Mouse (Mus musculus) monocyte, adult 2 months (primary cell): ENCODE measurements around the gene Scamp3.
"Not testable (repeated sequence)": the region's sequence is repeated elsewhere in the genome, so short reads cannot be mapped to it uniquely, and the experiment has no call there.

Source experiments
- DNase-seq, 2 experiments: peaks; one replicate each; pipeline ENCODE4 v3.0.0; 2022; ENCODE audit warnings: low spot score in 2 of 2, low read depth in 1 of 2

Scamp3 gene

GRCm38 (mm10) chr3:89195979-89196877 lies 19.0 kb downstream of the Scamp3 start:
- DNase-seq, result peak; percentile 42 to 60

- no peak for DNase-seq
Observed at GRCm38 (mm10) chr3:89199839-89200238, 22.6 kb downstream of the Scamp3 start.

DNA sequence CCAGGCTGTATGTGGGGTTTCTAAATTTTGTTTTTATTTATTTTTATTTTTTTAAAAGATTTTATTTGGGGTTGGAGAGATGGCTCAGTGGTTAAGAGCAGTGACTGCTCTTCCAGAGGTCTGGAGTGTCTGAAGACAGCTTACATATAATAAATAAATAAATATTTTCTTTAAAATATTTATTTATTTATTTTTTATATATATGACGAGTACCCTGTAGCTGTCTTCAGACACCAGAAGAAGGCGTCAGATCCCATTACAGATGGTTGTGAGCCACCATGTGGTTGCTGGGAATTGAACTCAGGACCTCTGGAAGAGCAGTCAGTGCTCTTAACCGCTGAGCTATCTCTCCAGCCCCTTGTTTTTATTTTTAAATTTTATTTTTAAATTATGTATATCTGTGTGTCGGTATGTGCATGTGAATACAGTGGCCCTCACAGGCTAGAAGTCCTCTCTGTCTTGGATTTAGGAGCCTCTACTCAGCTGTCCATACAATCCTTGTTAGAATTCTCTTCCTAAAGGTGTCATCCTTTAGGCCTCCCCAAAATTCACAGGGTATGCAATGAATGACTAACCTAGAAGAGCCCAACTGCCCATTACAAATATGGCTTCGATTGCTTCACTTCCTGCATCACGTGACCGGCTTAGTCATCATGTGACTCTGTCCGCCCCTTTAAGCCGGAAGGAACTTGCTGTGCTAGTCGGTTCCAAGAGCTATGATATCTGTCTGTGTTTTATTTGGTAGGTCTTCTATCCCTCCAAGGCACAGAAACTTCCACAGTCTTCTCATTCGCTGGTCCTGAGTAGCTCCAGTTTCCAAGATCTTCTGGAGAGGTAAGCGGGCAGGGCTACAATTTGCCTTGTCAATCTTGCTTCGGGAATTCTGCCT lies 25.2 kb downstream of the Scamp3 start, which contains the start of gene Gba:
Gene Gba, plus strand, starts transcription at position 676 of the 889 bp plus-strand sequence.
- DNase-seq, result peak; percentile 57 to 77

GRCm38 (mm10) chr3:89203142-89203514 lies 25.9 kb downstream of the Scamp3 start:
- DNase-seq, result no peak

DNA sequence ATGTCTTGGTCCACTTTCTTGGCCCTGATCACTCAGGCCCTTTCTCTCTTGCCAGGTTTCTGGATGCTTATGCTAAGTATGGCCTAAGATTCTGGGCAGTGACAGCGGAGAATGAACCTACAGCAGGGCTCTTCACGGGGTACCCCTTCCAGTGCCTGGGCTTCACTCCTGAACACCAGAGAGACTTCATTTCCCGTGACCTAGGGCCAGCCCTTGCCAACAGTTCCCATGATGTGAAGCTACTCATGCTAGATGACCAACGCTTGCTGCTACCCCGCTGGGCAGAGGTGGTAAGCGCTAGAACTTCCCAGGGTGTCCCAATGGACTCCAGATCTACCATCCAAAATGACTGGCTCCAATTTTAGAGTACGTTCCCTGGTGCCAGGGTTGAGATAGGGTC lies 28.8 kb downstream of the Scamp3 start:
- no peak for DNase-seq

DNA sequence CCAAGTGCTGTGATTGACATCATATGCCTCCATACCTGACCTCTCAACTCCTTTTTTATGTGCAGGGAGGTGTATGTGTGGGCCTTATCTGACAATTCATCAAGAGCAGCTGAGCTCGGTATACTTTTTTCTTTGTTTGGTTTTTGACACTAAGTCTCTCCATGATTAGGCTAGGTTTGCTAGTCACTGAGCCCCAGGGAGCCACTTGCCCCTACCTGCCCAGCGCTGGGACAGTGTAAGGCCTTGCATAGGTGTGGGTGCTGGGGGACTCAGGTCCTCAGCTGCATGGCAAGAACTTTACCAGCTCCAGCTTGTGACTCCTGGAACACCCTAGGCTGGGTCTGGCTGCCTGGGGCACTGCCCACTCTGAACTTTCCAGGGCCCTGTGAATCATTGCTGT lies 29.4 kb downstream of the Scamp3 start:
- no peak for DNase-seq

DNA sequence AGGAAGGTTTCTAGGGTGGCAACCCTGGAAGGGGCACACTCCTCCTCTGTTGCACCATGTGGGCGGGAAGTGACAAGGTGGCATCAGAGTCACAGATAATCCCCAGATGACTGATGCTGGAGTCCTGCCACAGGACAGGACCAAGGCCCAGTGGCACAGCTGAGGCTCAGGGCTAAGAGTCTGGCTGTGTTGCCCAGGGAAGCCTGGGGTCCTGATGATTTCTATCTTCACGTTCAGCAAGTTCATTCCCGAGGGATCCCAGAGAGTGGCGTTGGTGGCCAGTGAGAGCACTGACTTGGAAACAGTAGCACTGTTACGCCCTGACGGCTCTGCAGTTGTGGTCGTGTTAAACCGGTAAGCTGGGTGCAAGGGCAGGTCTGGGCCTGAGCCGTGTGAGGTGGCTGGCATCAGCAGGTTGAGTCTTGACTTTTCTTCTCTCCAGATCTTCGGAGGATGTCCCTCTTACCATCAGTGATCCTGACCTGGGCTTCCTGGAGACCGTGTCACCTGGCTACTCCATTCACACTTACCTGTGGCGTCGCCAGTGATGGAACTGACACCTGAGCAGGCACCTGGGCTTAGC lies 30.9 kb downstream of the Scamp3 start:
- DNase-seq, result no peak

GRCm38 (mm10) chr3:89208736-89209135 lies 31.5 kb downstream of the Scamp3 start:
- no peak for DNase-seq

- DNase-seq, result no peak
Observed at GRCm38 (mm10) chr3:89209731-89210130, 32.5 kb downstream of the Scamp3 start.

DNA sequence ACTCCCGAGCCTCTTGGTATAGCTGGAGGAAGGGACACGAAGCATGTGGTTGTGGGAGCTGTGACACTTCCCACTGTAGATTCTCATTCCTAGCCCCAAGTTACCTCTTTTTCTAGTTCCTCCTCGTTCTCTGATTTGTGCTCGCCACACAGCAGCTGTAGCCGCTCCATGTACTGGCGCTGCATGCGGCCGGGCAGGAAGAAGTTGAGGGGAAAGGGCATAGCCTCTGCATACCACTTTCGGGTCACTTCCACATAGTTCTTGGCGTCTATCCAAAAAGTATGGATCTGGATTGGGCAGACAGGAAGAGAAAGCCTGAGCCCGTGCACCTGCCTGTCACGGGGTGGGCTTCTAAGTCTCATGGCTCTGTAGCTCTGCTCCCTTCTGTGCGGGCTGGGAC lies 32.9 kb downstream of the Scamp3 start:
- DNase-seq, result no peak

- DNase-seq, result no peak
Observed at GRCm38 (mm10) chr3:89210731-89211130, 33.5 kb downstream of the Scamp3 start.

- peak; percentile 83 to 92 for DNase-seq
Observed at GRCm38 (mm10) chr3:89213803-89214530, 36.7 kb downstream of the Scamp3 start.

DNA sequence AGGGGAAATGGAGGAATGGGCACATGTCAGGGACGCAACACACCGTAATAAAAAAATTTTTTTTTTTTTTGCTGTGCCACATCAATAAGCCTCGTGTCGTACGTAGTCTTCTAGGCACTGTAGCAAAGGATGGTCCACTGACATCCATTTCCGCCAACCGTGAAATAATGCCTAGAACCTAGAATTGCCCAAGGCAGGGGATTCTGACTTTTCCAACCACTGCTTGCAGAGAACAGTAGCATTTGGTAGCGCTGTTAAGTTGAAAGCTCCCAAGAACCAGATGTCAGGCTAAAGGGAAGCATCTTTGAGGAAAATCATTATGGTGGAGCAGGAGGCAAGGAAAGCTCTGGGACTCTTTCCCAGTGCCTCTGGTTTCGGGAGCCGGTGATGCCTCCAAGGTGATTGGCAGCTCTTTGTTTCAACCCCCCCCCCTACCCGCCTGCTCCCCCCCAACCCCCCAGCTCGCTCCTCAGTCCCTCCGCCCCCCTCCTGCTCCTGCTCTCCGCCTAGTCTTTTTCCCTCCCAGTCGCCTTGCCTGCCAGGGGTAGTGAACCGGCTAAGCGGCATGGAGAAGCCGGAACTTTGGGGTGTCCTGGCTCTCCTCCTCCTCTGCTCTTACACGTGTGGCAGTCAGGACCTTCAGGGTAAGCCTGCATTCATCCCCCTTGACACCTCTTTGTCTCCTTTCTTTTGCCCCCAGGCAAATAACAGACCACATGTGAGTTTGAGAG lies 37.6 kb downstream of the Scamp3 start, which contains the start of gene Thbs3:
Gene Thbs3, plus strand, starts transcription at position 500 of the 731 bp plus-strand sequence.
- no peak for DNase-seq

DNA sequence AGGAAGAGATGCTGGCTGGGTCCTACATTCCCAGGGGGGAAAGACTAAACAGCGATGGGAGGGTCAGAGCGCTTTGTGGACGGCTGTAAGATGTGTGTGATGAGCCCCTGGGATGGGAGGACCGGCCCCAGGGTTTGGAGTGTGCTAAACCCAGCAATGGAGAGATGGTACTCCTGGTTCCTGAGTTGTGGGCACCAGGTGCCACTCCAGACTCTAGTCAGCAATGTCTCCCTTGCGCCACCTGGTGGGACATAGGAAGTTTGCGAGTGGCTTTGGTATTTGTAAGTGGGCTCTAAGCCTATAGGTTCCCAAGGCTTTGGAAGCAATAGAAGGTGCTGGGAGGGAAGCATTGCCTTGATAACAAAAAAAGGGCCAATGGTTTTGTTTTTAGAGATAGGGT lies 38.6 kb downstream of the Scamp3 start:
- peak in 1 of 2 experiments; percentile 69 for DNase-seq

GRCm38 (mm10) chr3:89216407-89216806 lies 39.1 kb downstream of the Scamp3 start:
- DNase-seq, result not testable (repeated sequence)

DNA sequence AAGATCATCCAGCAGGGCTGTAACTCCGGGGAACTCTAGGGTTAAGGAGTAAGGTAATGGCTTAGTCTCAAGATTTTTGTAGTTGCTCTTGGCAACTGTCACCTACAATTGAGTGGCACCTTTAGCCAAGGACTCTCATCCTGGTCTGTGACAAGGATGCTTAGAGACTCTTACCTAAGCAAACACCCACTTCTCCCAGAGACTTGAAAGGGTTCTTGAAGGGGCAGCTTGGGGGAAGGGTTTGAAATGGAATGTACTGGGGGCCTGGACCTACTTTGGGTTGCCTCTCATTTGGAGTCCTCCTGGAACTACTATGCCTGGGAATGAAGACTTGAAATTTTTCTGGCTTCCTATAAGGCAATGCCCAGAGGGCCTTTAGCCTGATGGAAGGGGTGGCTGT lies 41.0 kb downstream of the Scamp3 start:
- no peak for DNase-seq

DNA sequence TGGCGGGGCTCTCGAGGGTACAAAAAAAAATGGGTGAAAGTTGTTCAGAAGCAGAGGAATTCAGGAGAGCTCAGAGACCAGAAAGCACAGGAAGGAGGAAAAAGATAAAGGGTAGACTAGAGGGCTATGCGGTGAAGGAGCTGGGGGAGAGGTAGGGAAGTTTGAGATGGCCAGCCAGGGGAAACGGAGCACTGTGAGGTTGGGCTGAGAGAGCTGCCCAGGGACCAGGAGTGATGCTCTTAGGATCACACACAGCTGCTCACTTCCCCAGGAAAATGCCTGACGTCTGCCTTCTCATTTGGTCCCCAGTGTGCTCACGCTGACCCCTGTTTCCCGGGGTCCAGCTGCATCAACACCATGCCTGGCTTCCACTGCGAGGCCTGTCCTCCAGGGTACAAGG lies 42.3 kb downstream of the Scamp3 start:
- DNase-seq, result no peak

GRCm38 (mm10) chr3:89221167-89221566 lies 43.9 kb downstream of the Scamp3 start:
- DNase-seq, result no peak

- DNase-seq, result no peak
Observed at GRCm38 (mm10) chr3:89224796-89225195, 47.5 kb downstream of the Scamp3 start.

DNA sequence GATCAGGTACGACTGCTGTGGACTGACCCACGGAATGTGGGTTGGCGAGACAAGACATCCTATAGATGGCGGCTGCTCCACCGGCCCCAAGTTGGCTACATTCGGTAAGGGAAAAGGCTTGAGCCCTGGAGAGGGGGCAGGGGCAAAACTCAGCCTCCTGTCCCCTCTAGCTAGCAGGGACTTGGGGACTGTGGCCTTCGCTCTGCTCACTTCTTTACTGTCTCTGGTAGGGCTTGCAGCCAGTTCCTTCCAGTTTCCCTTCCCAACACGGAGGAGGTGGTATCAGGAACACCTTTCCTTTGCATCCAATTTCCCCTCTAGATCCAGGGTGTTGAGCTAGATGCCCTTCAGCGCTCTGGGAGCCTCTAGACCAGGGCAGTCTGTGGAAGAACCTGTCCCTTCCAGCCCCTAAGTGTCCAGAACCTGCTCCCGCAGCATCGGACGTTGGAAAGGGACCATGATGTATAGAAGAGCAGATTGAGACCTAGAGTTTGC lies 48.1 kb downstream of the Scamp3 start:
- no peak for DNase-seq
